Mouse (Mus musculus) intestine, embryonic 14.5 days (tissue): Measurements from ENCODE around the gene Cyp27b1. TPM values are rescaled to one million over a fixed set of nuclear protein-coding genes. Genes with fewer than 3 reads are reported as not detected.

ENCODE experiments used
- ATAC-seq: fragments of 200-750 bp; cut with Nextera tagmentation; replicated peaks from 2 replicates; pipeline ENCODE4 v1.8.0; 2017; ENCODE audit warnings: low read depth, moderate number of reproducible peaks, moderate TSS enrichment, moderate library complexity; ENCODE audit not compliant: low FRiP score, low TSS enrichment
- DNase-seq: peaks from one replicate; pipeline ENCODE4 v3.0.0-alpha.2; 2018; ENCODE audit warnings: low spot score
- H3K27ac ChIP-seq: fragments of 300-500 bp; sonication (generic); 2 replicates; pipeline ENCODE4 v1.5.1; 2014; ENCODE audit warnings: low read depth, mild to moderate bottlenecking, control low read depth
- H3K27me3 ChIP-seq: fragments of 300-500 bp; sonication (generic); replicated peaks from 2 replicates; pipeline ENCODE4 v1.6.1; 2014; ENCODE audit warnings: low read length, control low read depth; ENCODE audit not compliant: control insufficient read depth, insufficient read depth
- H3K36me3 ChIP-seq: fragments of 300-500 bp; sonication (generic); 2 replicates; pipeline ENCODE4 v1.6.1; 2014; ENCODE audit warnings: low read length, control low read depth; ENCODE audit not compliant: control insufficient read depth, insufficient read depth
- H3K4me1 ChIP-seq: fragments of 300-500 bp; sonication (generic); replicated peaks from 2 replicates; pipeline ENCODE4 v1.6.1; 2014; ENCODE audit warnings: low read length, control low read depth, mixed read lengths; ENCODE audit not compliant: control insufficient read depth, insufficient read depth
- H3K4me2 ChIP-seq: fragments of 300-500 bp; sonication (generic); 2 replicates; pipeline ENCODE4 v1.6.1; 2014; ENCODE audit warnings: low read length
- H3K4me3 ChIP-seq: fragments of 300-500 bp; sonication (generic); 2 replicates; pipeline ENCODE4 v1.5.1; 2014; ENCODE audit warnings: low read depth, low read length, control low read depth, mixed read lengths
- H3K9ac ChIP-seq: fragments of 300-500 bp; sonication (generic); 2 replicates; pipeline ENCODE4 v1.6.1; 2014; ENCODE audit warnings: mild to moderate bottlenecking, low read length
- H3K9me3 ChIP-seq: fragments of 300-500 bp; sonication (generic); 2 replicates; pipeline ENCODE4 v1.6.1; 2016; ENCODE audit warnings: low read length, control low read depth; ENCODE audit not compliant: control insufficient read depth
- whole genome bisulfite sequencing: fragments of 180-500 bp; shearing (Covaris S2); extraction: QIAGEN DNeasy Blood & Tissue Kit; methylation state at CpG from one replicate; pipeline ENCODE4 v1.1.7; 2014; 5-methylcytosine and 5-hydroxymethylcytosine counted together
- polyA plus RNA-seq: library from polyadenylated mRNA; unstranded; fragments of >200 nt; fragmentation: Nextera tagmentation; extraction: Ambion mirVana; gene quantifications from 2 replicates; pipeline ENCODE4 v1.2.1, GENCODE M21; 2014

Cyp27b1 gene
- polyA plus RNA-seq, 1 experiment from 2014 or later, result 0.15 TPM

DNA sequence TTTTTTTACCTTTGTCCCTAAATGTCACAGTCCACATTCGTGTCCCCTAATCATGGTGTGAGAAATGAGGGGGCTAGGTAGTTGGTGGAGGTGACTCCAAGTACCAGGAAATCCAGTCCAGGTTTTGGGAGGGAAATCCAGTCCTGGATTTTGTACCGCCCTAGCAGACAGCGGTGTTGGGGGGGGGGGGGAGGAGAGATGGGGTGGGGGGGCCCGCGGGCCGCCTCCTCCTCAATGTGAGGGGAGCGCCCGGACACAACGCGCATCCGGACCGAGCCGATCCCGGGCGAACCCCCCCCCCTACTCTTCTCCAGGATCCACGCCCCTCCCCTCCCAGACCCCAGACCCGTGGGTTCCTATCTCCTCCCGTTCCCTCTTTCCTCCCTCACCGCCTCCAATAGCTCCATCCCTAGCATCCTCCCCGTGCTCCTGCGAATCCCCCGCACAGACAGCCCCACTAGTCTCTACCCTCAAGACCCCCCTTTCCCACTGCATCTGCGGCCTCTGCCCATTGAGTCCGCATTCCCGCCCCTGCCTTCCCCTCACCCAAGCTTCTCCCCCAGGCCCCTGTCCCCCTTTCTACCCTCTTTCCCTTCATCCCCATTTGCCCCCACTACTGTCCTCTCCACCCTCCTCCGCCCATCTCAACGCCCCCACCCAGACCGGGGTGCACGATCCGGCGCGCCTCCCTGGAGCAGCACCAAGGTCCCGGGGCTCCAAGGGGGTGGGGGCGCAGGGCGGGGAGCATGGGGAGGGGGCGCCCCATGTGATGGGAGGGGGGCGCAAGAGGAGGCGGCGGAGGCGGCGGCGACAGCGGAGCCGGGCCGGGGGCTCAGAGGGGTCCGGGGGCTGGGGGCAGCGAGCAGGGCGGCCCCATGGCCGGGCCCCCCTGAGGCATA, 30.9 kb downstream of the Cyp27b1 start:
- peaks cover 87% of the 10 kb centered on the region for H3K27me3 ChIP-seq
- DNase-seq (peak; percentile 80), ATAC-seq (peak; percentile 36; the same call in 1 of the 2 replicates)
- H3K36me3 ChIP-seq, result no peaks in the 10 kb centered on the region
- peak overlapping the region; percentile 42 for H3K4me3 ChIP-seq
- no peak overlapping the region for H3K27ac ChIP-seq
- no peaks in the 10 kb centered on the region for H3K9me3 ChIP-seq
- peaks cover 27% of the 10 kb centered on the region for H3K4me1 ChIP-seq
- WGBS, result under 1% methylated on average over 42 of the region's 49 CpGs
- H3K9ac ChIP-seq, result peak overlapping the region; percentile 33
- H3K4me2 ChIP-seq, result peak overlapping the region; percentile 92

DNA sequence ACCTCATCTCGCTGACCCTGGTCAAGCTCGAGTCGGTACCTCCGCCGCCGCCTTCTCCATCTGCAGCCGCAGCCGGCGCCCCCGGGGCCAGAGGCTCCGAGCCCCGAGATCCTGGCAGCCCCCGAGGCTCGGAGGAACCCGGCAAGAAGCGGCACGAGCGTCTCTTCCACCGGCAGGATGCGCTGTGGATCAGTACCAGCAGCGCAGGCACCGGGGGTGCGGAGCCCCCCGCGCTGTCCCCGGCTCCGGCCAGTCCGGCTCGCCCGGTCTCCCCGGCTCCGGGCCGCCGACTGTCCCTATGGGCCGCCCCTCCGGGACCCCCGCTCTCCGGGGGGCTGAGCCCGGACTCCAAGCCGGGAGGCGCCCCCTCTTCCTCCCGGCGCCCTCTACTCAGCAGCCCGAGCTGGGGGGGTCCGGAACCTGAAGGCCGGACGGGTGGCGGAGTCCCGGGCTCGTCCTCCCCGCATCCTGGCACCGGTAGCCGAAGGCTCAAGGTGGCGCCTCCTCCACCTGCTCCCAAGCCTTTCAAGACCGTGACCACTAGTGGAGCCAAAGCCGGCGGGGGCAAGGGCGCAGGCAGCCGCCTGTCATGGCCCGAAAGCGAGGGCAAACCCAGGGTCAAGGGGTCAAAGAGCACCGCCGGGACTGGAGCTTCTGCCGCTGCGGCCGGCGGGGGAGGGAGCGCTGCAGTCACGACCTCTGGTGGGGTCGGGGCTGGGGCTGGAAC, 31.8 kb downstream of the Cyp27b1 start:
- peaks cover 89% of the 10 kb centered on the region for H3K27me3 ChIP-seq

DNA sequence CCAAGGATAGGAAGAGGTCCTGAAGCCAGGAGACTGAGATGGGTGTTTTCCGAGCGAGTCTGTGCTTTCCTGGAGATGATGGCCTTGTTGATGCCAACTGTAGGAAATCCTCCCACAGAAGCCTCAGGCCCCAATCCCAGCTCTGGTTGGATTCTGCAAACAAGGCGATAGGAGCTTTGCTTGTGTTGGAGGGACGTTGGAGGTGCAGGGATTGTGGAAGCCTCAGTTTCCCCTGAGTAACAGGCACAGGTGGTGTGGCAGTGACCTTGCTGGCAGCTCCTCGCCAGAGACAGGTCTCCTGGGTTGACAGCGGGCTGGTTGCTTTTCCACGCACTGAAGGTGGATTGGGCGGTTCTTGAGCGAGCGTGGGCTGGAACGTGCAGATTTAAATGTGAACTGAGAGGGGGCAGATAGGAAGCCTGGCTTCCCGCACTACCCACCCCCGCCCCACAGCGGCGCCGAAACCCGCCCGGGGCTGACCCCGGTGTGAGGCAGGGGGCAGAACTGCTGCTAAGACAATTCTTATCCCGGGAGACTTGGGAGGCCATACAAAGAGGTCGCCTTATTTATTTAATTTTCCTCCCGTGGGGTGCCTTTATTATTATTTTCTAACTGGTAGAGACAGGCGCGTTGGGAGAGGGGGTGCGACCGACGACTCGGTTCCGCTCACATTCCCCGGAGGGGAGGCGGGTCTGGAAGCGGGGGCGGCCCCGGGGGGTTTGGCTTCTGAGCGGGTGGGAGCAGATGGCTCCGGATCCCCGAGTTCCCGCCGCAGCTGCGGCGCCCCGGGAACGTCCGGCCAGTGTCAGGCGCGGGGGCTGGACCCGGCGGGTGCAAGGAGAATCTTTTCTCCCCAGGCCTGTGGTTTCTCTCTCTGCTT, 33.1 kb downstream of the Cyp27b1 start:
- Histone ChIP-seq H3K4me2 (peak overlapping the region; percentile 50), H3K27me3 (peaks cover 80% of the 10 kb centered on the region), H3K27ac (no peak overlapping the region), H3K4me1 (peaks cover 27% of the 10 kb centered on the region), H3K36me3 (no peaks in the 10 kb centered on the region), H3K9ac (peak overlapping the region; percentile 14; the same call in 1 of the 2 replicates), H3K9me3 (no peaks in the 10 kb centered on the region), H3K4me3 (peak overlapping the region; percentile 17)
- no peak for DNase-seq
- ATAC-seq, result no peak
- WGBS, result 3% methylated on average over 48 of the region's 48 CpGs

More for the DNA sequence above, 31.8 kb downstream of the Cyp27b1 start:
- H3K4me3 ChIP-seq, result peak overlapping the region; percentile 42
- DNase-seq (peak; percentile 68), ATAC-seq (no peak; the same call in 1 of the 2 replicates)
- WGBS, result 3% methylated on average over 63 of the region's 70 CpGs
- H3K36me3 ChIP-seq, result no peaks in the 10 kb centered on the region
- H3K9me3 ChIP-seq, result no peaks in the 10 kb centered on the region
- peak overlapping the region; percentile 33 for H3K9ac ChIP-seq
- H3K4me2 ChIP-seq, result peak overlapping the region; percentile 92
- peaks cover 27% of the 10 kb centered on the region for H3K4me1 ChIP-seq
- no peak overlapping the region for H3K27ac ChIP-seq

DNA sequence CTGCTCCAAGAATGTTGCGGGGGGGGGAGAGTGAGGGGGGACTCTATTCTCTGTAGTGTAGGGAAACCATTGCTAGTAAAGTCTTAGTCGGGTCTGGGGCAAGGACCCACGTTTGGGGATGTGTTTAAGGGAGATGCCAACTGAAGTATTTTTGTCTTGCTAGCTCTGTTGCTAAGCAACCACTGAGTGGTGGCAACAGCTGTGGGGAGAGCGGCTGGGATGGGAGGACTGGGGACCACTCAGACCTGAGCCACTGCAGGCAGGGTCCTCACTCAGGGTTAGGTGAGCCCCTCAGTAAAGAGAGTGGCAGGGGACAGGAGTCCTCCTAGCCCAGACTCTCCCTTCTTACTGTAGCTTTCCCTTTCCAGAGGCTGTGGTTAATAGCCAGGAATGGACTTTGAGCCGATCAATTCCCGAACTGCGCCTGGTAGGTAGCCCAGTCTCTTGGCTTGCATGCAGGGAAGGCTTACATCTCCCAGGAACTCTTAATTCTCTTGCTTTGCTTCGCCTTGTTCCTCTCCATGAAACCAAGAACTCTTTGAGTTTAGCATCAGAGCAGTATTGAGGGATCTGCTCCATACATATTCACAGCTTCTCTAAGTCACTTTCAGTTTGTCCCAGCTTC, 34.1 kb downstream of the Cyp27b1 start:
- Histone ChIP-seq H3K27me3 (peaks cover 77% of the 10 kb centered on the region), H3K9me3 (no peaks in the 10 kb centered on the region), H3K4me1 (peaks cover 27% of the 10 kb centered on the region), H3K27ac (no peak overlapping the region), H3K4me3 (peak overlapping the region; percentile 17), H3K4me2 (peak overlapping the region; percentile 50; the same call in 1 of the 2 replicates), H3K9ac (no peak overlapping the region), H3K36me3 (no peaks in the 10 kb centered on the region)
- WGBS, result 26% methylated on average over 8 of the region's 8 CpGs
- ATAC-seq (no peak), DNase-seq (no peak)

DNA sequence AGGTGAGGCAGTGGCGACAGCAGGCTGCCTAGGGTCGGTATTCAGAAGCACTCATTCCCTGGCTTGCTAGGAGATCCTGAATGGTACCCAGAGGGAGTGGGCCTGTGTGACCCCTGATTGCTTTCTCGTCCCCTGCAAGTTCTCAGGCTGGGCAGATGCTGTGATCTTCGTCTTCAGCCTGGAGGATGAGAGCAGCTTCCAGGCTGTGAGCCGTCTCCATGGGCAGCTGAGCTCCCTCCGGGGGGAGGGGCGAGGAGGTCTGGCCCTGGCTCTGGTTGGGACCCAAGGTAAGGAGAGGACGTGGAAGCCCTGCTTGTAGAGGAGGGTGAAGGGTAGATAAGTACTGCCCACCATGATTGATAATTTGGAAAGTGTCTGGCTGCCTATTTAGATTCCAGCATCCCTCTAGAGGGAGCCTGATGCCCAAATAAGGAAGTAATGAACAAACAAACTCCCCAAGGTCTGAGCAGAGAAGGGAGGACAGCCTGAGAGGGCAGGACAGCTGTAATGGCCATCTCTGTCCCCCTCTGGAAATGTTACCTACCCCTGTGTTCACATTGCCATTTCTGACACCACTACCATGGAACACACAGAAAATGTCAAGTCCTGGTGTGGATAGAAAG, 35.4 kb downstream of the Cyp27b1 start:
- H3K4me1 ChIP-seq, result peaks cover 24% of the 10 kb centered on the region
- H3K36me3 ChIP-seq, result no peaks in the 10 kb centered on the region
- peaks cover 74% of the 10 kb centered on the region for H3K27me3 ChIP-seq
- 27% methylated on average over 8 of the region's 8 CpGs for WGBS
- H3K9me3 ChIP-seq, result no peaks in the 10 kb centered on the region
- DNase-seq, result no peak
- no peak overlapping the region for H3K4me3 ChIP-seq
- no peak for ATAC-seq
- H3K4me2 ChIP-seq, result no peak overlapping the region
- no peak overlapping the region for H3K9ac ChIP-seq
- no peak overlapping the region for H3K27ac ChIP-seq

DNA sequence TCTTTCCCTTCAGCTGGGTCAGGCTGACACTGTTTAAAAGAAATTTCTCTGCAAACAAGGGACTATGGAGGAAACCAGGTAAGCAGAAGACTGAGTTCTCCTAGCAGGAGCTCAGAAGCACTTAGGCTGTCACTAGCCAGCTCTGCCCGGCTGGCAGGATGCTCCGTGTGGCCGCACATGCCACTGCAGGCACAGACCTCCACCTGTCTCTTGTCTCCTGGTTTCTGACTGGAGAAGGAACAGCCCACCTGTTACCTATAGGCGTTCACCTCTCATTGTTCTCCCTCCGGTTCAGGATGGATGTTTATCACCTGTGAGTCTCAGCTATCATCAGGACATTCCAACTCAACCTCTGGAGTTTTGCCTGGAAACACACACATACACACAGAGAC, 35.9 kb downstream of the Cyp27b1 start:
- Histone ChIP-seq H3K9ac (no peak overlapping the region), H3K4me3 (no peak overlapping the region), H3K27ac (no peak overlapping the region), H3K9me3 (no peaks in the 10 kb centered on the region), H3K27me3 (peaks cover 70% of the 10 kb centered on the region), H3K4me2 (no peak overlapping the region), H3K36me3 (no peaks in the 10 kb centered on the region), H3K4me1 (peaks cover 24% of the 10 kb centered on the region)
- 35% methylated on average over 5 of the region's 5 CpGs for WGBS
- no peak for DNase-seq
- ATAC-seq, result no peak

DNA sequence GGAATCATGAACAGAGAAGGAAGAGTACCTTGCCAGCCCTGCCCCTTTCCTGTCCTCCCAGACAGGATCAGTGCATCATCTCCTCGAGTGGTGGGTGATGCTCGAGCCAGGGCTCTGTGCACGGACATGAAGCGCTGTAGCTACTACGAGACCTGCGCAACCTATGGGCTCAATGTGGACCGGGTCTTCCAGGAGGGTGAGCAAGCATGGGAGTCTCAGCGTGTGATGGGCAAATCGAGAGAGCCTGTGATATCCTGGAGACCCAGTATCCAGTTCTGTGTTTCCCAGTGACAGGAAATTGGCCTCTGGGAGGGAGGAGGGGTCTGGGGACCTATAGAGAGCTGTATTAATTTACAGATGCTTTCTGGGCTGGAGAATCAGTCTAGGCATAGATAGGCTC, 37.0 kb downstream of the Cyp27b1 start:
- no peak overlapping the region for H3K9ac ChIP-seq
- 75% methylated on average over 9 of the region's 9 CpGs for WGBS
- no peaks in the 10 kb centered on the region for H3K36me3 ChIP-seq
- DNase-seq (no peak), ATAC-seq (no peak)
- no peak overlapping the region for H3K27ac ChIP-seq
- no peaks in the 10 kb centered on the region for H3K9me3 ChIP-seq
- H3K27me3 ChIP-seq, result peaks cover 70% of the 10 kb centered on the region
- no peak overlapping the region for H3K4me3 ChIP-seq
- H3K4me2 ChIP-seq, result no peak overlapping the region
- H3K4me1 ChIP-seq, result peaks cover 17% of the 10 kb centered on the region
